Mouse (Mus musculus) forebrain, postnatal 0 days (tissue): ENCODE measurements around the gene Nmnat2. TPM values are rescaled to one million over a fixed set of nuclear protein-coding genes. Genes with fewer than 3 reads are reported as not detected.
A peak's percentile ranks its signal among the peaks of the same experiment; 100 is the strongest.

ENCODE experiments used
- ATAC-seq: fragments of 200-750 bp; cut with Nextera tagmentation; 2 replicates; pipeline ENCODE4 v1.8.0; 2017; ENCODE audit warnings: mild to moderate bottlenecking, moderate library complexity
- DNase-seq: peaks from one replicate; pipeline ENCODE4 v3.0.0-alpha.2; 2015
- H3K27ac ChIP-seq: fragments of 300-500 bp; sonication (generic); 2 replicates; pipeline ENCODE4 v1.5.1; 2014; ENCODE audit warnings: low read depth, mild to moderate bottlenecking, antibody characterized with exemption, low read length, moderate library complexity, mixed read lengths
- H3K27me3 ChIP-seq: fragments of 300-500 bp; sonication (generic); 2 replicates; pipeline ENCODE4 v1.6.1; 2014; ENCODE audit warnings: mild to moderate bottlenecking, low read length, mixed read lengths; ENCODE audit not compliant: insufficient read depth
- H3K36me3 ChIP-seq: fragments of 300-500 bp; sonication (generic); 2 replicates; pipeline ENCODE4 v1.6.1; 2014; ENCODE audit warnings: mild to moderate bottlenecking, moderate library complexity; ENCODE audit not compliant: insufficient read depth
- H3K4me1 ChIP-seq: fragments of 300-500 bp; sonication (generic); 2 replicates; pipeline ENCODE4 v1.6.1; 2014; ENCODE audit warnings: antibody characterized with exemption; ENCODE audit not compliant: insufficient read depth
- H3K4me2 ChIP-seq: fragments of 300-500 bp; sonication (generic); 2 replicates; pipeline ENCODE4 v1.6.1; 2014; ENCODE audit warnings: low read depth, mild to moderate bottlenecking, moderate library complexity
- H3K4me3 ChIP-seq: fragments of 300-500 bp; sonication (generic); 2 replicates; pipeline ENCODE4 v1.5.1; 2014; ENCODE audit warnings: low read depth, low read length, mixed read lengths
- H3K9ac ChIP-seq: fragments of 300-500 bp; sonication (generic); 2 replicates; pipeline ENCODE4 v1.6.1; 2014; ENCODE audit warnings: mild to moderate bottlenecking
- H3K9me3 ChIP-seq: fragments of 300-500 bp; sonication (generic); 2 replicates; pipeline ENCODE4 v1.6.1; 2016; ENCODE audit warnings: low read length
- CTCF ChIP-seq: sonication (generic); IDR thresholded peaks from 2 replicates; pipeline ENCODE4 v1.5.1; 2016; ENCODE audit warnings: antibody characterized with exemption, control low read depth, low read depth
- WGBS: fragments of 180-500 bp; shearing (Covaris S2); extraction: QIAGEN DNeasy Blood & Tissue Kit; methylation state at CpG from one replicate; pipeline ENCODE4 v1.1.7; 2014; 5-methylcytosine and 5-hydroxymethylcytosine counted together
- polyA plus RNA-seq: library from polyadenylated mRNA; unstranded; fragments of >200 nt; fragmentation: Nextera tagmentation; extraction: Ambion mirVana; gene quantifications from 2 replicates; pipeline ENCODE4 v1.2.1, GENCODE M21; 2015
- total RNA-seq: library from RNA; depleted of rRNA; stranded (reverse); fragments of >200 nt; gene quantifications from 2 replicates; pipeline ENCODE4 v1.2.3, GENCODE M21; 2014

Gene Nmnat2
- total and polyA plus RNA-seq, 2 experiments from 2014 or later: 81.8 to 142 TPM

DNA sequence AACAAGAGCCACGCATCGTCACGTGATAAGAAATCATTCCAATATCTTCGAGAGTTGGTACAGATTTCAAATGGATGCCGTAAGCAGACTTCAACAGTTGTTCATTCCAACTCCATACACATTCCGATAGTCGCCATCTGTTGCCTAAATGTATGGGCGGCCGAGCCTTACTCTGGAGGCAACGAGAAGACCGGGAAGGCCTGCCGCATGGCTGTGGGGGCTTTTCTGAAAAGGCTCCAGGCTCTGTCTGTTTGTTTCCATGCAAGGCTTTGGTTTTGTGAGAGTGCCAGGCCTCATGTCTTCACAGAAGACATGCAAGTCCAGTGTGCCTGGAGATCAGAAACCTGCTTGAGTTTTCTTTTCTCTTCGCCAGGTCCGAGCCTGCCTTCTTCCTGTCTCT is 28.6 kb downstream of the Nmnat2 start:
- WGBS: 70% methylated on average over 14 of the region's 14 CpGs

DNA sequence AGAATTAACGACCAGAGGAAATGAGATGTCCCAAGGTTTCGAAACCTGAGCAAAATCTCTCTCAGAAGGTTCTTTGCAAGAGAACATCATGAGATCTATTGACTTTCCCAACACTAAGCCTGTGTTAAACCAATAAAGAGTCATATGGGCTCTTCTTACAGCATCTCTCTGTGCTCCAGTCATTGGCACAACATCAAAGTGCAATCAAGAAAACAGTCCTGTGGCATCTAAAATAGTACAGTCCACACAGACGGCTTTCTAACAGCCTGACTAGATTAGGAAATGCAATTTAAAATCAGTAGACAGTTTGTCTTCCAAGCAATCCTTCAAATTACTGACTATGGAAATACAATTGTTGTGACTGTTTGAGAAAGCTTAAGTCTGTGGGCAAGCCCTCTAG is 32.2 kb downstream of the Nmnat2 start:
- peak; percentile 45; the same call in 1 of the 2 replicates for ATAC-seq

More for the DNA sequence above, 28.6 kb downstream of the Nmnat2 start:
- 0 out of 2 replicates have a peak, but pooled peaks cover 5% of the 10 kb centered on the region for H3K4me1 ChIP-seq
- no peaks in the 10 kb centered on the region for H3K9me3 ChIP-seq
- no peak overlapping the region for H3K4me3 ChIP-seq
- H3K27ac ChIP-seq: 0 out of 2 replicates have a peak overlapping the region, but pooled peaks have one; percentile 15
- no peak for TF ChIP-seq CTCF
- no peak overlapping the region for H3K4me2 ChIP-seq
- DNase-seq (peak; percentile 71), ATAC-seq (peak; percentile 68; the same call in 1 of the 2 replicates)
- no peak overlapping the region for H3K9ac ChIP-seq
- no peaks in the 10 kb centered on the region for H3K27me3 ChIP-seq
- H3K36me3 ChIP-seq: no peaks in the 10 kb centered on the region

DNA sequence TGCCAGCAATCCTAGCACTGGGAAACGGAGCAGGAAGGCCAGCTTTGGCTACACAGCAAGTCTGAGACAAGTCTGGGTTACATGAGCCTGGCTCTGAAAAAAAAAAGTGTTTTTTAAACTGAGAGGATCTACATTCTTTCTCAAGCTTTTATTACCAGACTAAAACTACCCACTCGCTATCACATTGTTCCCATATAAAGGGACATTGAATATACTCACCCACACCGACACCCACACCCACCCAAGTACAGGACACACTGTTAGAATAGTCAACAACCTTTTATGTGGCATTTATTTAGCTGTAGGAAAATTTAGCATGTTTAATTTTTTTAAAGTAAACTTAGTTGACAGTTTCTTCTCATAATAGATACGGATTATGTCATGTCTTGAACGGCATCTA is 35.3 kb downstream of the Nmnat2 start:
- ATAC-seq (no peak), DNase-seq (no peak)
- H3K4me3 ChIP-seq: no peak overlapping the region
- H3K27me3 ChIP-seq: no peaks in the 10 kb centered on the region
- H3K4me2 ChIP-seq: no peak overlapping the region
- no peak for TF ChIP-seq CTCF
- no peak overlapping the region for H3K27ac ChIP-seq
- 0 out of 2 replicates have a peak, but pooled peaks cover 13% of the 10 kb centered on the region for H3K4me1 ChIP-seq
- H3K36me3 ChIP-seq: no peaks in the 10 kb centered on the region
- 82% methylated on average over 5 of the region's 5 CpGs for WGBS
- no peak overlapping the region for H3K9ac ChIP-seq
- no peaks in the 10 kb centered on the region for H3K9me3 ChIP-seq

More for the DNA sequence above, 32.2 kb downstream of the Nmnat2 start:
- no peaks in the 10 kb centered on the region for H3K36me3 ChIP-seq
- 63% methylated on average over 3 of the region's 3 CpGs for WGBS
- H3K9me3 ChIP-seq: no peaks in the 10 kb centered on the region
- H3K4me3 ChIP-seq: no peak overlapping the region
- H3K4me2 ChIP-seq: no peak overlapping the region
- no peak for TF ChIP-seq CTCF
- 0 out of 2 replicates have a peak, but pooled peaks cover 5% of the 10 kb centered on the region for H3K4me1 ChIP-seq
- no peaks in the 10 kb centered on the region for H3K27me3 ChIP-seq
- peak; percentile 24 for DNase-seq
- no peak overlapping the region for H3K9ac ChIP-seq
- no peak overlapping the region for H3K27ac ChIP-seq

DNA sequence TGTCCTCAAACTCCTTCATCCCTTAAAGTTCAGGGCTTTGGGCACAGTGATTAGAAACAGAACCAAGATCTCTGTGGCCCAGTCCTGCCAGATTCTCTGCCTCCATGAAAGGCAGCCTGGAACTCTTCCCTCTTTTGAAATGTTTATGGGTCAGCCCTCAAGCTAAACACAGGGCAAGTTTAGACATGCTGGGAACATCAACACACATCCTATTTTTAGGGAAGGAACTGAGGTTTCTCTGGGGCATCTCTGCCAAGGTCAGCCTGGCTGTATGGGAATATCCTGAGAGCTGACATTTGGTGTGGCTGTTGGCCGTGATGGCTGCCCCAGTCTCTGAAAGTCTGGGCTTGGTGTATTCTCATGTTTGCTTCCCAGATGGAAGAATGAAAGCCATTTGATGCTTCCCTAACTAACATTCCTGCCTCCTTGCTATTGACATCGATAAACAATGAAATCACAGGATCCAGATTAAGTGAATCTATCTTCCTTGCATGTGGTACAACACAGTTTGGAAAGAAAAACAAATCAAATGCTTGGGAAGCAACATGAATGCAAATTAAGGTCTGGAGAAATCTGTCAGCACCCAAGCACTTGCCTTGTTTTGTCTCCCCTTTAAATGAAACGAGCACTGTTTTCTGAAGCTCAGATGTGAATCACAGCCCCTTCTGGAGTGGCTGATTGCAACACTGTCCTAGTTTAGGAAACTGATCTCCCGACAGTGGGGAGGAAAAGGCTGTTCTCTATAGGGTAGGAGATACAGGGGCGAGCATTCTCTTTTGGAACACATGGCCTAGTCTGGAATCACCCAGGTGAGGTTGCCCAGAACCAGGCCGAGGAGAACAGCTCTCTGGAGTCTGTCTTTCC is 37.7 kb downstream of the Nmnat2 start:
- peak; percentile 66; the same call in 1 of the 2 replicates for ATAC-seq
- H3K4me2 ChIP-seq: no peak overlapping the region
- 0 out of 2 replicates have a peak, but pooled peaks cover 7% of the 10 kb centered on the region for H3K4me1 ChIP-seq
- H3K27ac ChIP-seq: 0 out of 2 replicates have a peak overlapping the region, but pooled peaks have one; percentile 40
- H3K9me3 ChIP-seq: no peaks in the 10 kb centered on the region
- DNase-seq: peak; percentile 23
- H3K4me3 ChIP-seq: no peak overlapping the region
- H3K27me3 ChIP-seq: no peaks in the 10 kb centered on the region
- no peak overlapping the region for H3K9ac ChIP-seq
- no peak for TF ChIP-seq CTCF
- 40% methylated on average over 6 of the region's 6 CpGs for WGBS
- no peaks in the 10 kb centered on the region for H3K36me3 ChIP-seq

DNA sequence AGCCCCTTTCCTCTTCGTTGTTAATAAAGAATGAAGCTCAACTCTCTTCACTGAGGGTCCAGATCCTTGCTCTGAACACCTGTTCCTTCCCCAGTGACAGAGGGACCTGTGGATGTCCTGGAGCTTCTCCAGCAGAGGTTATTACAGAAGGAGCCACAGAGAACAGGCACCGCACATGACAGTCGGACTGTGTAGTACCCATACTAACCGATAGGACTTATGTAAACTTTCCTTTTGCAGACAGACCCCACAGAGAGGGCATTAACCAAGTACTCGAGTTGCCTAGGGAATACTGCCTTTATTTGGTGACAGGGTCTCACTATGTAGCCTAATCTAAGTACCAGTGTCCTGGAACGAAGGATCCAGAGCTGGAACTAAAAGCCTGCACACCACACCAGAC is 39.0 kb downstream of the Nmnat2 start:
- H3K9me3 ChIP-seq: no peaks in the 10 kb centered on the region
- H3K36me3 ChIP-seq: no peaks in the 10 kb centered on the region
- H3K4me1 ChIP-seq: 0 out of 2 replicates have a peak, but pooled peaks cover 7% of the 10 kb centered on the region
- no peak overlapping the region for H3K4me2 ChIP-seq
- H3K9ac ChIP-seq: no peak overlapping the region
- no peak for ATAC-seq
- H3K27me3 ChIP-seq: no peaks in the 10 kb centered on the region
- no peak for TF ChIP-seq CTCF
- WGBS: 83% methylated on average over 6 of the region's 6 CpGs
- H3K4me3 ChIP-seq: no peak overlapping the region
- H3K27ac ChIP-seq: no peak overlapping the region
- no peak for DNase-seq

DNA sequence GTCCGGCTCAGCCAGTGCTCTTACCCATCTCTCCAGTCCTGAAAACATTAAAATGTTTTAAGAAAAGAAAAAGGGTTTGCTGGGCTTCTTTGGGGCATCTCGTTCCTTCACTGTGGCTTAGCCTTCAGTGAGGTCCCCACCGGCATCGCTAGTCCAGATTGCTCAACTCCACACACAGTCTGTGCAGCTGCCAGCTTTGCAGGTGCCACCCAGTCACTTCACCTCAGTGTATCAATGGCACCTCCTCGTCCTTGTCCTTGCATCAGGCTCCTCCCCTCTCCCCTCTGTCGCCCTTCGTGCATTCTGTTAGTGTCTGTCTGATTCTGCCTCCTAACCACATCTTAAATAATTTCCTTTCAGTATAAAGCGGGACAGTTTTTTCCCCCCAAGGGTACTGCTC is 45.2 kb downstream of the Nmnat2 start:
- Histone ChIP-seq H3K4me1 (peaks cover 3% of the 10 kb centered on the region; the same call in 1 of the 2 replicates), H3K27me3 (no peaks in the 10 kb centered on the region), H3K9ac (no peak overlapping the region), H3K27ac (no peak overlapping the region), H3K4me3 (no peak overlapping the region), H3K36me3 (no peaks in the 10 kb centered on the region), H3K4me2 (no peak overlapping the region), H3K9me3 (no peaks in the 10 kb centered on the region)
- no peak for TF ChIP-seq CTCF
- no peak for ATAC-seq
- 76% methylated on average over 8 of the region's 8 CpGs for WGBS
- DNase-seq: no peak
